Mouse (Mus musculus) ZHBTc4 (cell line): Measurements from ENCODE around the gene Eps8l1.
"Not testable (repeated sequence)": the region's sequence is repeated elsewhere in the genome, so short reads cannot be mapped to it uniquely, and the experiment has no call there.

Experiments used
- DNase-seq: peaks from one replicate; pipeline ENCODE4 v3.0.0-alpha.2; 2011; ENCODE audit warnings: low read depth, low spot score

The Eps8l1 gene

GRCm38 (mm10) chr7:4460576-4461434, at the start of gene Eps8l1:
TSS of gene Eps8l1 (plus strand) at chr7:4460674.
- DNase-seq: no peak

- DNase-seq: not testable (repeated sequence)
Observed at GRCm38 (mm10) chr7:4412406-4412805, 48.1 kb upstream of the Eps8l1 start.

GRCm38 (mm10) chr7:4419681-4420080, 40.8 kb upstream of the Eps8l1 start:
- no peak for DNase-seq

- DNase-seq: no peak
Observed at GRCm38 (mm10) chr7:4420230-4420629, 40.2 kb upstream of the Eps8l1 start.

GRCm38 (mm10) chr7:4427161-4427912, 33.1 kb upstream of the Eps8l1 start:
- DNase-seq: peak; percentile 95

GRCm38 (mm10) chr7:4430246-4430844, 30.1 kb upstream of the Eps8l1 start:
- DNase-seq: no peak

GRCm38 (mm10) chr7:4431548-4431947, 28.9 kb upstream of the Eps8l1 start:
- DNase-seq: peak; percentile 87

GRCm38 (mm10) chr7:4432026-4432425, 28.4 kb upstream of the Eps8l1 start:
- no peak for DNase-seq

GRCm38 (mm10) chr7:4437721-4438120, 22.8 kb upstream of the Eps8l1 start:
- no peak for DNase-seq

- no peak for DNase-seq
Observed at GRCm38 (mm10) chr7:4440549-4440948, 19.9 kb upstream of the Eps8l1 start.

GRCm38 (mm10) chr7:4445216-4445791, 15.2 kb upstream of the Eps8l1 start, which contains the start of gene Rdh13:
TSS of gene Rdh13 (minus strand) at chr7:4445649.
- DNase-seq: peak; percentile 96

- DNase-seq: peak; percentile 59
Observed at GRCm38 (mm10) chr7:4447138-4447537, 13.3 kb upstream of the Eps8l1 start.

- DNase-seq: no peak
Observed at GRCm38 (mm10) chr7:4448439-4448838, 12.0 kb upstream of the Eps8l1 start.

GRCm38 (mm10) chr7:4449211-4449610, 11.3 kb upstream of the Eps8l1 start:
- DNase-seq: no peak

GRCm38 (mm10) chr7:4452644-4453043, 7.8 kb upstream of the Eps8l1 start:
- peak; percentile 46 for DNase-seq

- no peak for DNase-seq
Observed at GRCm38 (mm10) chr7:4464194-4464824, 3.8 kb downstream of the Eps8l1 start.

GRCm38 (mm10) chr7:4467801-4468200, 7.3 kb downstream of the Eps8l1 start:
- DNase-seq: no peak

GRCm38 (mm10) chr7:4470275-4471178, 10.1 kb downstream of the Eps8l1 start:
- peak; percentile 90 for DNase-seq

- peak; percentile 88 for DNase-seq
Observed at GRCm38 (mm10) chr7:4471179-4471555, 10.7 kb downstream of the Eps8l1 start.

GRCm38 (mm10) chr7:4473940-4474339, 13.5 kb downstream of the Eps8l1 start:
- DNase-seq: no peak
